Mouse (Mus musculus) hindbrain, embryonic 13.5 days (tissue): ENCODE results near the gene Gar1. TPM values are rescaled to one million over a fixed set of nuclear protein-coding genes. Genes with fewer than 3 reads are reported as not detected.

Experiments used
- ATAC-seq: fragments of 200-750 bp; cut with Nextera tagmentation; 2 replicates; pipeline ENCODE4 v1.8.0; 2017; ENCODE audit warnings: moderate TSS enrichment; ENCODE audit not compliant: low FRiP score
- H3K27ac ChIP-seq: fragments of 300-500 bp; sonication (generic); 2 replicates; pipeline ENCODE4 v1.5.1; 2015; ENCODE audit warnings: inconsistent platforms, mild to moderate bottlenecking, moderate library complexity
- H3K27me3 ChIP-seq: fragments of 300-500 bp; sonication (generic); 2 replicates; pipeline ENCODE4 v1.6.1; 2015; ENCODE audit warnings: mild to moderate bottlenecking, inconsistent platforms
- H3K36me3 ChIP-seq: fragments of 300-500 bp; sonication (generic); 2 replicates; pipeline ENCODE4 v1.6.1; 2015; ENCODE audit warnings: mild to moderate bottlenecking, inconsistent platforms
- H3K4me1 ChIP-seq: fragments of 300-500 bp; sonication (generic); replicated peaks from 2 replicates; pipeline ENCODE4 v1.6.1; 2015; ENCODE audit warnings: inconsistent platforms
- H3K4me2 ChIP-seq: fragments of 300-500 bp; sonication (generic); 2 replicates; pipeline ENCODE4 v1.6.1; 2015; ENCODE audit warnings: inconsistent platforms, mild to moderate bottlenecking, moderate library complexity
- H3K4me3 ChIP-seq: fragments of 300-500 bp; sonication (generic); 2 replicates; pipeline ENCODE4 v1.5.1; 2015; ENCODE audit warnings: mild to moderate bottlenecking, inconsistent platforms
- H3K9ac ChIP-seq: fragments of 300-500 bp; sonication (generic); 2 replicates; pipeline ENCODE4 v1.6.1; 2015; ENCODE audit warnings: mild to moderate bottlenecking, inconsistent platforms
- H3K9me3 ChIP-seq: fragments of 300-500 bp; sonication (generic); 2 replicates; pipeline ENCODE4 v1.6.1; 2016; ENCODE audit warnings: inconsistent platforms
- WGBS: fragments of 180-500 bp; shearing (Covaris S2); methylation state at CpG from one replicate; pipeline ENCODE4 v1.1.7; 2015; 5-methylcytosine and 5-hydroxymethylcytosine counted together
- polyA plus RNA-seq: library from polyadenylated mRNA; unstranded; fragments of >200 nt; fragmentation: Nextera tagmentation; extraction: Ambion mirVana; gene quantifications from 2 replicates; pipeline ENCODE4 v1.2.1, GENCODE M21; 2015

Gar1 gene
- polyA plus RNA-seq, result 44.6 and 46.4 TPM in 2 replicates

GRCm38 (mm10) chr3:129831035-129831568, at the start of gene Gar1:
Gene Gar1, minus strand, starts transcription at chr3:129831396.
- peaks cover 19% of the 10 kb centered on the region for H3K4me1 ChIP-seq
- 0 out of 2 replicates have a peak, but pooled peaks cover 2% of the 10 kb centered on the region for H3K27me3 ChIP-seq
- peak within 1 kb of the TSS; percentile 93 for H3K27ac ChIP-seq
- H3K9ac ChIP-seq, result peak within 1 kb of the TSS; percentile 83
- peak within 1 kb of the TSS; percentile 93 for H3K4me3 ChIP-seq
- peak within 1 kb of the TSS; percentile 70 for H3K4me2 ChIP-seq
- ATAC-seq, result peak; percentile 97
- under 1% methylated on average over 60 of the region's 60 CpGs for WGBS
- H3K36me3 ChIP-seq, result peaks cover 13% of the 10 kb centered on the region
- no peaks in the 10 kb centered on the region for H3K9me3 ChIP-seq

- H3K27ac ChIP-seq, result no peak overlapping the region
- H3K4me1 ChIP-seq, result peaks cover 12% of the 10 kb centered on the region
- no peak overlapping the region for H3K9ac ChIP-seq
- H3K36me3 ChIP-seq, result no peaks in the 10 kb centered on the region
- H3K27me3 ChIP-seq, result 0 out of 2 replicates have a peak, but pooled peaks cover 4% of the 10 kb centered on the region
- no peak for ATAC-seq
- no peaks in the 10 kb centered on the region for H3K9me3 ChIP-seq
- peak overlapping the region; percentile 88 for H3K4me2 ChIP-seq
- H3K4me3 ChIP-seq, result peak overlapping the region; percentile 64
- WGBS, result 86% methylated on average over 2 of the region's 2 CpGs
These were observed 48.7 kb upstream of the Gar1 start for GRCm38 (mm10) chr3:129879913-129880312.

- peak; percentile 62 for ATAC-seq
- H3K9ac ChIP-seq, result peak overlapping the region; percentile 77
- H3K4me2 ChIP-seq, result peak overlapping the region; percentile 88
- no peaks in the 10 kb centered on the region for H3K36me3 ChIP-seq
- under 1% methylated on average over 25 of the region's 25 CpGs for WGBS
- H3K4me3 ChIP-seq, result peak overlapping the region; percentile 64
- no peaks in the 10 kb centered on the region for H3K9me3 ChIP-seq
- H3K27me3 ChIP-seq, result 0 out of 2 replicates have a peak, but pooled peaks cover 4% of the 10 kb centered on the region
- peaks cover 12% of the 10 kb centered on the region for H3K4me1 ChIP-seq
- H3K27ac ChIP-seq, result peak overlapping the region; percentile 85
These were observed 48.0 kb upstream of the Gar1 start for GRCm38 (mm10) chr3:129879131-129879757.

- Histone ChIP-seq H3K4me2 (peak within 1 kb of the TSS; percentile 88), H3K9ac (peak within 1 kb of the TSS; percentile 77), H3K4me1 (peaks cover 12% of the 10 kb centered on the region), H3K36me3 (no peaks in the 10 kb centered on the region), H3K27me3 (0 out of 2 replicates have a peak, but pooled peaks cover 4% of the 10 kb centered on the region), H3K4me3 (peak within 1 kb of the TSS; percentile 64), H3K9me3 (no peaks in the 10 kb centered on the region), H3K27ac (peak within 1 kb of the TSS; percentile 85)
- under 1% methylated on average over 64 of the region's 66 CpGs for WGBS
- peak; percentile 93 for ATAC-seq
These were observed 47.3 kb upstream of the Gar1 start, which contains the start of gene Pla2g12a for GRCm38 (mm10) chr3:129878405-129879021. Gene Pla2g12a, plus strand, starts transcription at chr3:129878606.

- 91% methylated on average over 10 of the region's 10 CpGs for WGBS
- Histone ChIP-seq H3K27me3 (0 out of 2 replicates have a peak, but pooled peaks cover 4% of the 10 kb centered on the region), H3K9me3 (no peaks in the 10 kb centered on the region), H3K4me3 (no peak overlapping the region), H3K36me3 (no peaks in the 10 kb centered on the region), H3K4me1 (peaks cover 12% of the 10 kb centered on the region), H3K4me2 (no peak overlapping the region), H3K27ac (no peak overlapping the region), H3K9ac (no peak overlapping the region)
- ATAC-seq, result no peak
These were observed 46.1 kb upstream of the Gar1 start for GRCm38 (mm10) chr3:129877327-129877726.

- no peaks in the 10 kb centered on the region for H3K36me3 ChIP-seq
- 57% methylated on average over 14 of the region's 14 CpGs for WGBS
These were observed 32.5 kb upstream of the Gar1 start for GRCm38 (mm10) chr3:129863698-129864097.

GRCm38 (mm10) chr3:129862592-129862991, 31.4 kb upstream of the Gar1 start:
- no peak overlapping the region for H3K4me3 ChIP-seq
- no peaks in the 10 kb centered on the region for H3K4me1 ChIP-seq
- no peak for ATAC-seq
- WGBS, result 85% methylated on average over 2 of the region's 2 CpGs
- H3K27me3 ChIP-seq, result no peaks in the 10 kb centered on the region
- no peak overlapping the region for H3K27ac ChIP-seq
- no peaks in the 10 kb centered on the region for H3K36me3 ChIP-seq
- no peak overlapping the region for H3K4me2 ChIP-seq
- H3K9me3 ChIP-seq, result no peaks in the 10 kb centered on the region
- no peak overlapping the region for H3K9ac ChIP-seq

More at GRCm38 (mm10) chr3:129863698-129864097, 32.5 kb upstream of the Gar1 start:
- H3K4me3 ChIP-seq, result no peak overlapping the region
- no peak overlapping the region for H3K4me2 ChIP-seq
- no peaks in the 10 kb centered on the region for H3K27me3 ChIP-seq
- no peak for ATAC-seq
- H3K9me3 ChIP-seq, result no peaks in the 10 kb centered on the region
- H3K9ac ChIP-seq, result no peak overlapping the region
- H3K4me1 ChIP-seq, result no peaks in the 10 kb centered on the region
- H3K27ac ChIP-seq, result no peak overlapping the region

GRCm38 (mm10) chr3:129846846-129847245, 15.7 kb upstream of the Gar1 start:
- Histone ChIP-seq H3K4me1 (no peaks in the 10 kb centered on the region), H3K27me3 (no peaks in the 10 kb centered on the region), H3K27ac (no peak overlapping the region), H3K9me3 (no peaks in the 10 kb centered on the region), H3K36me3 (no peaks in the 10 kb centered on the region), H3K4me3 (no peak overlapping the region), H3K4me2 (no peak overlapping the region), H3K9ac (no peak overlapping the region)
- no peak for ATAC-seq
- WGBS, result 89% methylated on average over 7 of the region's 7 CpGs

- Histone ChIP-seq H3K4me1 (no peaks in the 10 kb centered on the region), H3K27me3 (no peaks in the 10 kb centered on the region), H3K9me3 (no peaks in the 10 kb centered on the region), H3K27ac (no peak overlapping the region), H3K9ac (no peak overlapping the region), H3K36me3 (no peaks in the 10 kb centered on the region), H3K4me3 (no peak overlapping the region), H3K4me2 (no peak overlapping the region)
- no peak for ATAC-seq
- 98% methylated on average over 2 of the region's 2 CpGs for WGBS
These were observed 14.7 kb upstream of the Gar1 start for GRCm38 (mm10) chr3:129845868-129846267.

- Histone ChIP-seq H3K4me2 (no peak overlapping the region), H3K27ac (no peak overlapping the region), H3K9me3 (no peaks in the 10 kb centered on the region), H3K4me1 (0 out of 2 replicates have a peak, but pooled peaks cover 4% of the 10 kb centered on the region), H3K4me3 (no peak overlapping the region), H3K9ac (no peak overlapping the region), H3K36me3 (no peaks in the 10 kb centered on the region), H3K27me3 (0 out of 2 replicates have a peak, but pooled peaks cover 2% of the 10 kb centered on the region)
- peak; percentile 28; the same call in 1 of the 2 replicates for ATAC-seq
- 47% methylated on average over 7 of the region's 7 CpGs for WGBS
These were observed 6.8 kb upstream of the Gar1 start for GRCm38 (mm10) chr3:129838017-129838416.

- Histone ChIP-seq H3K36me3 (no peaks in the 10 kb centered on the region), H3K4me2 (no peak overlapping the region), H3K4me3 (no peak overlapping the region), H3K27me3 (0 out of 2 replicates have a peak, but pooled peaks cover 2% of the 10 kb centered on the region), H3K4me1 (0 out of 2 replicates have a peak, but pooled peaks cover 4% of the 10 kb centered on the region), H3K9ac (no peak overlapping the region), H3K9me3 (no peaks in the 10 kb centered on the region), H3K27ac (no peak overlapping the region)
- no peak for ATAC-seq
- 91% methylated on average over 6 of the region's 6 CpGs for WGBS
These were observed 5.8 kb upstream of the Gar1 start for GRCm38 (mm10) chr3:129836965-129837364.

GRCm38 (mm10) chr3:129836051-129836697, 5.0 kb upstream of the Gar1 start:
- WGBS, result 20% methylated on average over 11 of the region's 11 CpGs
- H3K9me3 ChIP-seq, result no peaks in the 10 kb centered on the region
- peaks cover 6% of the 10 kb centered on the region; the same call in 1 of the 2 replicates for H3K4me1 ChIP-seq
- 0 out of 2 replicates have a peak, but pooled peaks cover 2% of the 10 kb centered on the region for H3K27me3 ChIP-seq
- H3K4me3 ChIP-seq, result no peak overlapping the region
- H3K9ac ChIP-seq, result peak overlapping the region; percentile 19; the same call in 1 of the 2 replicates
- H3K36me3 ChIP-seq, result no peaks in the 10 kb centered on the region
- no peak for ATAC-seq
- no peak overlapping the region; the same call in 1 of the 2 replicates for H3K27ac ChIP-seq
- H3K4me2 ChIP-seq, result 0 out of 2 replicates have a peak overlapping the region, but pooled peaks have one; percentile 26
